11 mouse cellular contexts compared by ENCODE assay signal in the genomic region with DNA sequence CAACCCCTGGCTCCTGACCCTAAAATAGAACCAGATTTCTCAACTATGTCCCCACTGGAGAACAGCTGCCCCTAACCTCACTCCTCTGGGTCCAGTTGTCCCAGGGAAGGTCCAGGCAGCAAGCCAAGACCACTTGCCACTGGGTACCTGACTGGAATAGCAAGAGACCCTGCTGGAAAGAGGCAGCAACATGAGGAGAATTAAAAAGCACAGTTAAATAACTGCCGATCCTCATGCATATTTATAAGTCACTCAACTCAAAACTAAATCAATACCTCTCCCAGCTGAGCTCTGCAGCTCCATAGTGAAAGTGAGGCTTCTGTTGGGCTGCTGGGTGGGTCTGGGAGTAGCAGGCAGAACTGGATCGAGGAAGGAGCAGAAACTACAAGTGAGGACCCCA.
DNase-seq lines count a peak whose midpoint lies in the region; ATAC-seq and TF ChIP-seq lines count a peak whose summit lies in the region.
"Had no signal": no experiment of that assay in that cellular context is flagged by ENCODE, and none has a peak within 500 bp of the region (broad histone marks: within the 10 kb centered on the region; RNA-seq: fewer than 3 reads in every experiment).

No protein-coding gene starts in this region.

- no peak overlapping the region for H3K27ac ChIP-seq in neural tube, embryonic 11.5 days (ENCODE audit: low read depth, low read length)
- H3K27ac ChIP-seq in midbrain, embryonic 10.5 days (replicated peaks), result peak overlapping the region; percentile 68; the same call in 1 of the 2 replicates
- no peak overlapping the region for H3K27ac ChIP-seq in liver, postnatal 0 days (ENCODE audit: low read depth)
- H3K27ac ChIP-seq: embryonic facial prominence, embryonic 12.5 days had no signal

- H3K4me1 ChIP-seq in neural tube, embryonic 11.5 days (ENCODE audit: control insufficient read depth, insufficient read depth, low read length), result no peaks in the 10 kb centered on the region
- peaks cover 17% of the 10 kb centered on the region for H3K4me1 ChIP-seq in midbrain, embryonic 10.5 days
- no peaks in the 10 kb centered on the region for H3K4me1 ChIP-seq in liver, postnatal 0 days (ENCODE audit: insufficient read depth)
- H3K4me1 ChIP-seq: embryonic facial prominence, embryonic 12.5 days; megakaryocyte, embryonic 14.5 days had no signal

- no peaks in the 10 kb centered on the region for H3K27me3 ChIP-seq in neural tube, embryonic 11.5 days (ENCODE audit: control insufficient read depth, insufficient read depth, low read length)
- no peaks in the 10 kb centered on the region for H3K27me3 ChIP-seq in midbrain, embryonic 10.5 days (ENCODE audit: low read depth, poor library complexity, severe bottlenecking)
- H3K27me3 ChIP-seq in liver, postnatal 0 days (ENCODE audit: insufficient read depth, low read length), result no peaks in the 10 kb centered on the region
- H3K27me3 ChIP-seq: embryonic facial prominence, embryonic 12.5 days; megakaryocyte, embryonic 14.5 days had no signal

- no peaks in the 10 kb centered on the region for H3K9me3 ChIP-seq in neural tube, embryonic 11.5 days (ENCODE audit: control insufficient read depth, low read length)
- H3K9me3 ChIP-seq in midbrain, embryonic 10.5 days (replicated peaks), result no peaks in the 10 kb centered on the region
- no peaks in the 10 kb centered on the region for H3K9me3 ChIP-seq in liver, postnatal 0 days (ENCODE audit: low read length)
- H3K9me3 ChIP-seq: embryonic facial prominence, embryonic 12.5 days; megakaryocyte, embryonic 14.5 days had no signal

- H3K9ac ChIP-seq in neural tube, embryonic 11.5 days (ENCODE audit: low read length), result no peak overlapping the region
- no peak overlapping the region for H3K9ac ChIP-seq in liver, postnatal 0 days (replicated peaks)
- H3K9ac ChIP-seq: embryonic facial prominence, embryonic 12.5 days had no signal

- peak; percentile 78 for ATAC-seq in neural tube, embryonic 11.5 days (ENCODE audit: insufficient read depth, low FRiP score, low TSS enrichment)
- ATAC-seq in liver, postnatal 0 days, result no peak
- ATAC-seq in granulocyte monocyte progenitor cell, adult 5-6 weeks (replicated peaks; ENCODE audit: poor library complexity, severe bottlenecking), result no peak

- no peak for TF ChIP-seq EP300 in liver, postnatal 0 days (IDR thresholded peaks at IDR 0.05; ENCODE audit: low read depth)

- TF ChIP-seq CTCF in liver, postnatal 0 days (IDR thresholded peaks at IDR 0.05; ENCODE audit: low read depth), result no peak

- no peak overlapping the region for H3K4me2 ChIP-seq in neural tube, embryonic 11.5 days (ENCODE audit: low read depth)
- no peak overlapping the region for H3K4me2 ChIP-seq in liver, postnatal 0 days (ENCODE audit: low read depth, low read length)
- H3K4me2 ChIP-seq: embryonic facial prominence, embryonic 12.5 days had no signal

- H3K36me3 ChIP-seq in neural tube, embryonic 11.5 days (ENCODE audit: control insufficient read depth, insufficient read depth, low read length), result no peaks in the 10 kb centered on the region
- H3K36me3 ChIP-seq in midbrain, embryonic 10.5 days, result peaks cover 23% of the 10 kb centered on the region
- H3K36me3 ChIP-seq in liver, postnatal 0 days (replicated peaks; ENCODE audit: insufficient read depth, low read length), result peaks cover 11% of the 10 kb centered on the region

- H3K4me3 ChIP-seq in neural tube, embryonic 11.5 days (ENCODE audit: low read depth, low read length), result no peak overlapping the region
- no peak overlapping the region for H3K4me3 ChIP-seq in midbrain, embryonic 10.5 days
- H3K4me3 ChIP-seq in liver, postnatal 0 days (ENCODE audit: low read depth, low read length), result no peak overlapping the region
- H3K4me3 ChIP-seq: embryonic facial prominence, embryonic 12.5 days; megakaryocyte, embryonic 14.5 days had no signal

- DNase-seq in neural tube, embryonic 11.5 days (ENCODE audit: low spot score), result peak; percentile 59
- DNase-seq in neural tube, embryonic 10.5 days (ENCODE audit: extremely low spot score, low spot score), result no peak
- peak; percentile 65 for DNase-seq in kidney, postnatal 10 days
- no peak for DNase-seq in midbrain, embryonic 10.5 days (ENCODE audit: low spot score)
- peak; percentile 76 for DNase-seq in right cerebral cortex, postnatal 4 days
- no peak for DNase-seq in liver, postnatal 0 days
- no peak for DNase-seq in B cell, adult 2 months
- DNase-seq: adrenal gland, postnatal 10 days had no signal

- 42% methylated on average over 2 of the region's 2 CpGs for WGBS in neural tube, embryonic 11.5 days
- 59% methylated on average over 2 of the region's 2 CpGs for WGBS in midbrain, embryonic 10.5 days
- 88% methylated on average over 2 of the region's 2 CpGs for WGBS in liver, postnatal 0 days (ENCODE audit: insufficient replicate concordance)

Comparison
In these comparisons a context has a peak if more than half of its experiments do, and no peak if none do; other contexts are left out.
1. DNase-seq: peak in neural tube, embryonic 11.5 days (single experiment), kidney, postnatal 10 days (single experiment) and right cerebral cortex, postnatal 4 days (single experiment); none in neural tube, embryonic 10.5 days (single experiment), midbrain, embryonic 10.5 days (single experiment), liver, postnatal 0 days (single experiment) and B cell, adult 2 months (0 of 2).